Mouse (Mus musculus) regulatory T cell (primary cell): ENCODE data around the gene Ctrc.
"Not testable (repeated sequence)": the region's sequence is repeated elsewhere in the genome, so short reads cannot be mapped to it uniquely, and the experiment has no call there.

Experiments
- in situ Hi-C: fragments of 300-600 bp; cut with MboI, MseI; formaldehyde crosslinking; loops from one replicate; pipeline ENCODE4 v1.15.1; 2025; ENCODE audit warnings: high pct_unique_total_duplicates

Gene Ctrc

DNA sequence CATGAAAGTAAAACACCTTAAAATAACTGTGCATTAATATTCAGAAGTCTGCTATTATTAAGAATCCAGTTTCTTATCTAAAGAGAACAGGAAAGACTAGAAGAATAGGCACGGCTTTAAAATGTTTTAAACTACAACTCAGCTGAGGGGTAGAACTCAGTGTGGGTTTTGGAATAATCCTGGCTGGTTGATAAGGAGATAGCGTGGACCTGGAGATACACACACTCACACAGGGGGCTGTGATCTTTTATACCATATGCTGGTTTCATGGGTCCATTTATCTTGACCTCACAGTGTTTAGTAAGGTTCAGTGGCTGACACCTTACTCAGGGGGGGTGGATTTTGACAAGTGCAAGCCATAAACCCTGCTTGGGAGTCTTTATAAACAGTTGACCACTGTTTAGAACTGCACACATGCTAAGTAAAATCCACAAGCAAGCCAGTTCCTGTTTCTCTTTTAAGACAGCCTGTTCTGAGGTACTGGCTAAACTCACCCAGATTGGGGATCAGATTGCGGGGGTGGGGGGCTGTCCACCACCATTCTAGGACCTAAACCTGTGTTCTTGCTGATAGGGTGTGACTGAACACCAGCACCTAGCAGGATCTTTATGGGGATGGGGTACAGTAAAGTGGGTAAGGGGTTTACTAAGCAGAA, 56.5 kb downstream of the Ctrc start:
- in situ Hi-C loops = loop anchor here (10.0 kb wide), 1 partner anchor 65 kb away; the partner anchor contains the start of gene Ddi2

DNA sequence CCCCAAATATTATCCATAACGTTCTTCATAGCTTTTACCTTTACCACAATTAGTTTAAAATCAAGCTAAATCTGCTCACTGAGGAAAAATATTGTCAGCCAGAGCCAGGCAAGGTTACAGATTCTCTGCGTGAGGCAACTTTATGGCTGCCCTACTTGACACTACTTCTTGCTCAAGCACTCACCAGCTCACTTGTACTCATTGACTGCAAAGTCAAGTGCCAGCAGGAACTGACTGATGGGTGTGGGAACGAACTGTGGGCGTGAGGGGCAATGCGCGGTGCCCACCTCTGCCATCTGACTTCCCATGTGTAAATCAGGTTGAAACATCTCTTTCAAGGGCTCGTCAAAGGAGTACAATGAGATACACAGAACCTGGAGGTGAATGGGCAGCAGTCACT, 58.7 kb downstream of the Ctrc start:
- in situ Hi-C loops = no loop called here

DNA sequence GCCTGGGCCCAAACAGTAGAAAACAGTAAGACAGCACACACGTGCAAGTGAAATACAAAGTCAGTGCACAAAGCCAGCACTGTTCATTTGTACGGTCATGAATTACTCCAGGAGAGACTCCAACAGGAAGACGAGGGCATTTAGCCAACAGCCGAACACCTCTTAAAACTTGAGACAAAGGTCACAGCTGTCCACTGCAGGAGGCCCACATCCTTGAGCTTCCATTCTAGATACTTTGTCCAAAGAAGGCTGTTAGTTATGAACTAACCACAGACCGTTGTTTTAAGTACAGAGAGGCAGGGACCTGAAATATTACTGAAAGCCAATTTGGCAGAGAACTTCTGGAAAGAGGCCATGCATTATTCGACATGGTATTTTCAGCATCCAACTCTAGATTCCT, 59.1 kb downstream of the Ctrc start:
- in situ Hi-C loops = no loop called here

DNA sequence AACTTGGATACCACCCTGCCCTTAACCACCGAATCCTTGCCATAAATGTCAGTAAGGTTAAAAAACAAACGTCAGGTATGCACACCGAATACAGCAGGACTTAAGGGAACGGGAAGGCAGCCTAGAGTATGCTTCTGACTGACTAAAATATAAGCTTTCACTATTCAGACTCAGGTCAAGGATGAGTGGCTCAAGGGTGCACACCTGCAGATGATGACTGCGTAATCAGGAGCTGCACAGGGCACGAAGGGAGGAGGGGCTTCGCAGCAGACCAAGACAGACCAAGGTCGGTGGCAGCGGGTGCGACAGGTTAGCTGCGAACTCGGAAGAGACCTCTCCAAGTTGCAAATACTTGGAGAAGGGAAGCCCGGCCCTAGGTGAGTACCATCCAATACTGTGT, 60.0 kb downstream of the Ctrc start:
- in situ Hi-C loops = no loop called here

DNA sequence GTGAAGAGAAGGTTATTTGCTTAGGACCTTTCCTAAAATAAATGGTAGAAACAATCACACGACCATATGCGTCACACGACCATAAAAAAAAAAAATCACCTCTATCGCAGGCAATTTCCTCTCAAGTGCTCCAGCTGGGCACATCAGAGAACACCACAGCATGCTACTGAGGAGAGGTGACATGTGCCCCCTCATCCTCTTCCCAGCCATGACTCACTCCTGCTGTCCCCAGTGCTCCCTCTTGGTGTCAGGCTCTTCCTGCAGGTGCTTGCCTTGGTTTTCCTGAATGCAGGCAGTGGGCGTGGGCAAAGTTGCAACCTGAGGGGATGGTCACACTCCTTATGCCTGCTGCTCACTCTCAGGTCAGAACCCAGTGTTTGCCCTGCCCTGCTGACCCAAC, 61.3 kb downstream of the Ctrc start:
- in situ Hi-C loops = no loop called here

DNA sequence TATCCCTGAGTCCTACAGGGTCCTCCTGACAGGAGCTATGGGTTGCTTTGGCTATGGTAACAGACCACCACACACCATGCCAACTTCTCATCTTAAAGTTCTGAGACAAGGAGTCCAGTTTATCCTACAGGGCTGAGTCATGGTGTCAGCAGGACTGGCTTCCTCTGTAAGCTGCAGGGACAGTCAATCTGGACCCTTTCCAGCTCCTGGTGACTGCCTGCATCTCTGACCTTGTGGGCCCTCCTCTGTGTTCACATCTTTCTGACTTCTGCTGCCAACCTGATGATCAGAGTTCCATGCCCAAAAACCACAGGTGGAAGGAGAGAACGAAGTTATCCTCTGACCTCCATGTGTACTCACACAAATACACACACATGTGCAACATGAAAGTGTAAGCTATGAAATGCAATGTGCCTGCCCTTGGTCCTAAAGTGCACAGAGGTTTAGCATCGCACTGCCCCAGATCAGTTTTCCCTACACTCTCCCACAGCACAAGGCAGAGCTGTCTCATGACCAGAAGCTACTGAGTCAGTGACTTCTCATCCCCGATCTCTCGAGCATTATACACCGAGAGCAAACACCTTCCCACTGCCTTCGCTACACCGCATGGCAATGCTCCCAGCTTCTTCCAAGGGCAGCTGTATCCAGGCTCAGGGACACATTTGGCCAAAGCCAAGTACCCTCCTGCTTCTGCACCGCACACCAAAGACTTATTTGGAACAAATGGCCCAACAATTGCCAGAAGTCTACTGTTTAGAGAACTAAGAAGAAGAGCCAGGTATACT, 64.8 kb downstream of the Ctrc start:
- in situ Hi-C loops = no loop called here

DNA sequence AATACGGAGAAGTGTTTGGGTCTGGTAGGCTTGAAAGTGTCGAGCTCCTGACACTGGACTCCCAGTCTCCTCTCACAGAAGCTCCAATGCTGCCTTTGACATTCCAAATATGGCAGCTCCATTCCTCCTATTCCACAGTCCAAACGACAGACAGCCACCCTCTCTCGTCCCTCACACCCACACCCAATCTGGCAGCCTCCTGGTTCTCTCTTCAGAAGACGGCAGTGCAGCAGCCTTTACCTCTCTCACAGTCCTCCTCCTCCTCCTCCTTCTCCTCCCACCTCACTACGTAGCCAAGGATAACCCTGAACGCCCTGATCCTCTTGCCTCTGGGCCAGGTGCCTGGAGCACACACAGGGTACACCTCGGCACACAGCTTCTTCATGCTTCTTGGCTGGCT, 66.3 kb downstream of the Ctrc start:
- in situ Hi-C loops = no loop called here

DNA sequence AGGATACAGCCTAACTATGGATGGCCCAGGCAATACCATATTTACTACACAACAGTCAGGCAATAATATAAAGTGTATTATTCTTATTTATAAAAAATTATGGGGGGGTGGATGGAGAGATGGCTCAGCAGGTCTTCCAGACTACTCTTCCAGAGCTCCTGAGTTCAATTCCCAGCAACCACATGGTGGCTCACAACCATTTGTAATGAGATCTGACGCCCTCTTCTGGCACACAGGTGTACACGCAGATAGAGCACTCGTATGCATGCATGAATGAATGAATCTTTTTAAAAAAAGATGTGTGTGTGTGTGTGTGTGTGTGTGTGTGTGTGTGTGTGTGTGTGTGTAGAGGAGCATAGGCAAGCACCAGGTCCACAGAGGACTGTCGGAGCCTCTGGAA, 73.1 kb downstream of the Ctrc start:
- in situ Hi-C loops = not testable (repeated sequence)

DNA sequence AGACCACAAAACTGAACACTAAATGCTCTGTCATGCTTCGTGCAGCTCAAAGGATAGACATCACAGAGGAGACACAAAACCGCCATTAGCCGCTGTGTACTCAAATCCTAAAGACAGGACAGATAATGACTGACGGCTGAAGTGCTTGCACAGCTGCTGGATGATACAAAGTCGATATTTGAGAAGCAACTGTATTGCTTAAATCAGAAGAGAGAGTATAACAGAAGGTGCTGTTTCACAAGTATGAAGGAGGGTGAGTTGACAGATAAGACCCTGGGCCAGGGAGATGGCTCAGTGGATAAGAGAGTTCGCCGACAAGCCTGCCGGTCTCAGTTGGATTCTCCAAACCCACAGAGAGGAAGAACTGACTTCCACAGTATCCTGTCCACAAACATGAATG, 74.3 kb downstream of the Ctrc start:
- in situ Hi-C loops = no loop called here

DNA sequence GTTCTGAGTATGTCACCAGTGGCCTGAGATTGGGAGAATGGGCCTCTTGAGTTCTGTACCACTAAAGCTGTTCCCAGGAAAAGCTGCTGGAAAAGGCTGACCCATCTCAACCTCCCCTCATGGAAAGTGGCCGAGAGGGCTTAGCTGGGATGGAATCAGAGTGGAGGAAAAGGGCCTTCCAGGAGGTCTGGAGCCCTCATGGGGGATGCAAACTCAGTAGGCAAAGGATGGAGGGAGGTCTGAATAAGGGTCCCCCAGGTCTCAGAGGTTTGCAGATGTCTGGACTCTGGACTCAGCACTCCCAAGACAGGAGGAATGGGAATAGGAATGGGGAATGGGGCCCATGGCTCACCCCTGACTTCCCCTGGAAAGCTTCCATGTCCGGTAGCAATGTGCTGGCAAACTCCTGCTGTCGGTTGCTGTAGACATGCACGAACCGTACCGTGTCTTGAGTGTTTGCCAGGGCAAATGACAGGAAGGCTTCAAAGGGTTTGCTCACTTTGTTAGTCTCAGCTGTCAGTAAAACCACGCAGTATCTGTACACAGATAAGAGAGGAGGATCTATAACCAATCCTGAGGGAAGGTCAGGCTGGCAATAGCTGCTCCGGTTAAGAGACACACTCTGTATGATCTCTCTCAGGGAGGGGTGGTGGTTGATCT, 76.5 kb downstream of the Ctrc start:
- in situ Hi-C loops = no loop called here

DNA sequence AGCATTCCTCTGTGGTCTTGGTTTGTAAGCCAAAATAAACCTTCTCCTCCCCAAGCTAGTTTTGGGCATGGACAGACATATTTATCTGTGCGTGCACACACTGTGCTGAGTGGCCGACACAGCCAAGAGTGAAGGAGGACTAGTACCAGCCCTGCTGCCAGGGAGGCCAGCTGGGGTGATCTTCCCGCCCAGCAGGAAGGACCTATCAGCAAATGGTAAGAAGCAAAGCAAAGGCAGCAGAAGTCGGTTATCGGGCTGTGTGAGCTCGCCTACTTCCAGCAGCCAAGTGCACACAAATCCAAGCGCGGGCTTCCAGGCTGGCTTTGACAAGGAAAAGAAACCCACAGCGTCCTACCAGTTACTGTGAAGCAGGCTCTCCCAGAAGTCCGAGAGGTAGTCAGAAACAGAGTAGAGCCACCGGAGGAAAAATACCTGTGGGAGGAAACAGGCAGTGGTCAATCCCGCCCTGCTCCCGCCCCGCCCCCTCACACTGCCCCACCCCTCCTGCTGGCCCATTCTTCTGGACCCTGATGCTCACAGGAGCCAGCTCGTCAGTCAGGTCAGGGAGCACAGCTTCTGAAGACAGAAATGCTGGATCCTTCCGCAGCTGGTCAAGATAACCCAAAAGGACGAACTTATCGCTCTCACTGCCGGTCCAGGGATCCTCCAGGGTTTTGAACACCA, 78.7 kb downstream of the Ctrc start:
- in situ Hi-C loops = no loop called here

DNA sequence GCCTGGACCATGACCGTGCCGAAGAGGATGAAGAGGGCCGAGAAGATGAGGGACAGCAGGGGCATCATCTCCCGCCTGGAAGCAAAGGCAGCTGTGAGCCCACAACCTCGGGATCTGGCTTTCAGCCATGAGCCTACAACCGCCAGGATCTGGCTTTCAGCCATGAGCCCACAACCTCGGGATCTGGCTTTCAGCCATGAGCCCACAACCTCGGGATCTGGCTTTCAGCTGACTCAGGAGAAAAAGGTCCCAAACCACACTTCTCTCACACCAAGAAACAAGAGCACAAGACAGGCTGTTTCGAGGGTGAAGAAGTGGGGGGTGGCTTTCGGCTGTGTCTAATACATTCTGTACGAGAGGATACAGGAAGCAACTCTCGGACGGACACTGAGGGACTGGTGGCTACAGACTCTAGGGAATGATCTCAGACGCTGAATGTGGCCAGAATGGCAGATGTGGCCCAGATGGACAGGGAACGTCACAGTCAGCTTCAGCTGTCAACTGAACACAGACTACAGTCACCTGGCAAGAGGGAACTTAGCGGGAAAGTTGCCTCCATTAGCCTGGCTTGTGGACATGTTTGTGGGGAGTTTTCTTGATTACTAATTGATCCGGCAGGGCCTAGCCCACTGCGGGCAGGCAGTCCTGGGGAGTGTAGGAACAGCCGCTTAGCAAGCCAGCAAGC, 79.3 kb downstream of the Ctrc start:
- in situ Hi-C loops = no loop called here

DNA sequence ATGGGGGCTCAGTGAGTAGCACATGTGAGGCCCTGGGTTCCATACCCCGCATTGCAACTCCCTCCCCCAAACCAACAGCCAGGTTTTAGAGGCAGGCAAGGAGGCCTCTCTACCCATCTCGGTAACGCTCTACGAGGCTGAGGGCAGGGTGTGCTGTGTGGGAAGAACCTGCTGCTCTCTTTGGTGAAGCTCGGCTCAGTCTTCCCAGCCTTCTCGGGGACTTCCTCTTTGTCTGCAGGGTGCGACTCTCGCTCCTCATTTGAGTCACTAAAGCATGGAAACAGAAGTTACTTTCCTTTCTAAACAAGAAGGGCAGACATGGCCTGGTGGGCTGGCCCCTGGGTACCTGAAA, 79.9 kb downstream of the Ctrc start:
- in situ Hi-C loops = no loop called here

DNA sequence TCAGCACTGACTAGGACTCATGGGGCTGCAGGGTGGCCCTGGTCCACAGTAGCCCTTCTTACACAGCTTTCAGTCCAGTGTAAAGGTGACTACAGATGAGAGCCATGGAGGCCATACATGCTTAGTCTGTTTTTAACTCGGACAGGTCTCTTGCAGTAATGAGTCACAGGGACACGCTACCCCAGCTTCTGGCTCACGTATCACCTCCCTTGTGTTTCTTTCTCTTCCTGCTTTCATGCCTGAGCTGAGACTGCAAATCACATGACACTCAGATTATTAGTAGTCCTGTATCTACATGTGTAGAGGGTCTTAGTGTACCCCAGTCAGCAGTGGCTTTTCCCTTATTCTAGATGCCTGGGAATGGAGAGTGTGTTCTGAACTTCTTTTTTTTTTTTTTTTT, 81.2 kb downstream of the Ctrc start:
- in situ Hi-C loops = no loop called here
